Mouse (Mus musculus) liver, embryonic 14.5 days (tissue): ENCODE measurements around the gene Fxr2.

ENCODE experiments used
- CTCF ChIP-seq: IDR thresholded peaks from 2 replicates; pipeline ENCODE4 v1.5.1; 2016; ENCODE audit warnings: antibody characterized with exemption, low read depth, control low read depth
- EP300 ChIP-seq: IDR thresholded peaks from 2 replicates; pipeline ENCODE4 v1.6.1; 2016; ENCODE audit warnings: antibody characterized with exemption, low read depth

GRCm38 (mm10) chr11:69620394-69621081 is 12.3 kb upstream of the Fxr2 start:
- no peak for TF ChIP-seq CTCF
- no peak for TF ChIP-seq EP300
